In genomic region chr11:100957244-100957643, GRCm38 (mm10) we compare ENCODE assay signal across 9 mouse cellular contexts. TPM values are rescaled to one million over a fixed set of nuclear protein-coding genes. Genes with fewer than 3 reads are reported as not detected.
DNase-seq lines count a peak whose midpoint lies in the region; ATAC-seq and TF ChIP-seq lines count a peak whose summit lies in the region.
"Had no signal": no experiment of that assay in that cellular context is flagged by ENCODE, and none has a peak within 500 bp of the region (broad histone marks: within the 10 kb centered on the region; RNA-seq: fewer than 3 reads in every experiment).

No protein-coding gene starts in this region.

- no peaks in the 10 kb centered on the region for H3K9me3 ChIP-seq in MEL (replicated peaks; ENCODE audit: insufficient read depth, low read length)
- H3K9me3 ChIP-seq in liver, embryonic 11.5 days (ENCODE audit: control insufficient read depth, low read length): no peaks in the 10 kb centered on the region

- WGBS in liver, embryonic 11.5 days: 9% methylated on average over 5 of the region's 5 CpGs

- peak; percentile 83 for DNase-seq in 3T3-L1 (ENCODE audit: low read depth, low spot score)
- peak; percentile 81 for DNase-seq in MEL (ENCODE audit: low read depth, low spot score)
- DNase-seq in cerebellum, adult 9-11 months: peak; percentile 80
- DNase-seq in frontal cortex, postnatal 25 days (ENCODE audit: low spot score in 2 of 2): peak; percentile 94 to 97
- DNase-seq in kidney, postnatal 10 days: peak; percentile 96
- DNase-seq in liver, embryonic 11.5 days (ENCODE audit: low spot score): peak; percentile 88
- peak; percentile 86 for DNase-seq in ovary, postnatal 36 days (ENCODE audit: low spot score)
- DNase-seq in thymus, postnatal 14 days: peak; percentile 81

- peak; percentile 91 to 100 (median 98) for TF ChIP-seq CTCF in MEL (IDR thresholded peaks at IDR 0.05 in 2 of 3, conservative IDR thresholded peaks at IDR 0.05 in 1 of 3; ENCODE audit: control insufficient read depth in 1 of 3, insufficient read depth in 1 of 3, low read depth in 2 of 3, low read length in 3 of 3, poor library complexity in 1 of 3, severe bottlenecking in 1 of 3)

- peaks cover 0 to 11% of the 10 kb centered on the region in 2 experiments; a peak in 2 of 4 replicates for H3K36me3 ChIP-seq in MEL (ENCODE audit: control insufficient read depth in 1 of 2, insufficient read depth in 2 of 2, low read length in 2 of 2)
- H3K36me3 ChIP-seq in liver, embryonic 11.5 days (ENCODE audit: control insufficient read depth, insufficient read depth, low read length): no peaks in the 10 kb centered on the region

- TF ChIP-seq EP300 in MEL (IDR thresholded peaks at IDR 0.05; ENCODE audit: low read depth in 1 of 2, low read length in 2 of 2): no peak

- peak; percentile 94 for TF ChIP-seq RAD21 in MEL (IDR thresholded peaks at IDR 0.05; ENCODE audit: low read depth, low read length)

- H3K9ac ChIP-seq in MEL (ENCODE audit: control insufficient read depth, low read depth, low read length, poor library complexity, severe bottlenecking): peak overlapping the region; percentile 12; the same call in 1 of the 2 replicates
- no peak overlapping the region for H3K9ac ChIP-seq in liver, embryonic 11.5 days (ENCODE audit: low read depth, low read length)

- no peak for ATAC-seq in liver, embryonic 11.5 days (replicated peaks; ENCODE audit: low FRiP score)

- H3K79me2 ChIP-seq in MEL (ENCODE audit: control insufficient read depth, insufficient read depth, low read length, poor library complexity): no peaks in the 10 kb centered on the region

- H3K4me3 ChIP-seq in MEL (ENCODE audit: control insufficient read depth in 1 of 2, insufficient read depth in 1 of 2, low read depth in 2 of 2, low read length in 2 of 2): no peak overlapping the region
- no peak overlapping the region for H3K4me3 ChIP-seq in liver, embryonic 11.5 days (ENCODE audit: low read depth, low read length)
- H3K4me3 ChIP-seq: erythroblast, embryonic 14.5 days had no signal

- H3K27me3 ChIP-seq in MEL (ENCODE audit: control insufficient read depth in 1 of 2, insufficient read depth in 2 of 2, low read length in 2 of 2): no peaks in the 10 kb centered on the region
- peaks cover 17% of the 10 kb centered on the region for H3K27me3 ChIP-seq in liver, embryonic 11.5 days (replicated peaks; ENCODE audit: control insufficient read depth, insufficient read depth, low read length)

- no peak; a peak in 1 of 4 replicates for TF ChIP-seq POLR2A in MEL (IDR thresholded peaks at IDR 0.05; ENCODE audit: control insufficient read depth in 1 of 2, insufficient read depth in 1 of 2, low read depth in 1 of 2, low read length in 2 of 2, poor library complexity in 1 of 2)

- no peak overlapping the region for H3K27ac ChIP-seq in MEL (ENCODE audit: control insufficient read depth, low read depth, low read length)
- H3K27ac ChIP-seq in liver, embryonic 11.5 days (ENCODE audit: low read depth, low read length): no peak overlapping the region

- H3K4me1 ChIP-seq in MEL (ENCODE audit: control insufficient read depth in 1 of 2, insufficient read depth in 2 of 2, low read length in 2 of 2): peaks cover 6 to 15% of the 10 kb centered on the region in 2 experiments
- H3K4me1 ChIP-seq in liver, embryonic 11.5 days (replicated peaks; ENCODE audit: control insufficient read depth, insufficient read depth, low read length): peaks cover 23% of the 10 kb centered on the region

- H3K4me2 ChIP-seq in liver, embryonic 11.5 days: no peak overlapping the region

TF ChIP-seq in MEL, 35 proteins besides CTCF, POLR2A, EP300 and RAD21:
- TF ChIP-seq MAZ (IDR thresholded peaks at IDR 0.05; ENCODE audit: low read depth, low read length): no peak; the same call in 1 of the 2 replicates
- no peak for TF ChIP-seq HCFC1 (IDR thresholded peaks at IDR 0.05; ENCODE audit: low read depth, low read length)
- peak; percentile 44; the same call in 1 of the 2 replicates for TF ChIP-seq ZNF384 (IDR thresholded peaks at IDR 0.05; ENCODE audit: low read depth, low read length)
- TF ChIP-seq POLR2AphosphoS2 (IDR thresholded peaks at IDR 0.05; ENCODE audit: low read length): no peak
- TF ChIP-seq TAL1 (IDR thresholded peaks at IDR 0.05; ENCODE audit: low read length): no peak
- TF ChIP-seq CHD2 (IDR thresholded peaks at IDR 0.05; ENCODE audit: low read length): no peak
- TF ChIP-seq ETS1 (IDR thresholded peaks at IDR 0.05; ENCODE audit: low read depth, low read length): no peak
- TF ChIP-seq RCOR1 (IDR thresholded peaks at IDR 0.05; ENCODE audit: low read depth, low read length): peak; percentile 28; the same call in 1 of the 2 replicates
- TF ChIP-seq TBP (IDR thresholded peaks at IDR 0.05; ENCODE audit: low read depth, low read length): no peak
- TF ChIP-seq ZC3H11A (IDR thresholded peaks at IDR 0.05; ENCODE audit: low read depth, low read length): peak; percentile 96
- no peak for TF ChIP-seq ZKSCAN1 (IDR thresholded peaks at IDR 0.05; ENCODE audit: low read depth, low read length)
- peak; percentile 53 for TF ChIP-seq ELF1 (IDR thresholded peaks at IDR 0.05; ENCODE audit: low read depth, low read length)
- no peak for TF ChIP-seq MXI1 (IDR thresholded peaks at IDR 0.05; ENCODE audit: low read depth, low read length)
- no peak for TF ChIP-seq GATA1 (IDR thresholded peaks at IDR 0.05; ENCODE audit: low read depth, low read length)
- no peak for TF ChIP-seq CHD1 (IDR thresholded peaks at IDR 0.05; ENCODE audit: low read depth, low read length)
- no peak for TF ChIP-seq UBTF (IDR thresholded peaks at IDR 0.05; ENCODE audit: borderline replicate concordance, insufficient read depth, low read depth, low read length)
- TF ChIP-seq SMC3 (IDR thresholded peaks at IDR 0.05; ENCODE audit: low read depth, low read length): peak; percentile 99
- no peak for TF ChIP-seq USF1 (IDR thresholded peaks at IDR 0.05; ENCODE audit: low read depth, low read length)
- no peak for TF ChIP-seq MAX (IDR thresholded peaks at IDR 0.05; ENCODE audit: low read length)
- no peak for TF ChIP-seq NELFE (IDR thresholded peaks at IDR 0.05; ENCODE audit: low read depth, low read length)
- TF ChIP-seq KAT2A (conservative IDR thresholded peaks at IDR 0.05; ENCODE audit: low read depth, low read length): no peak
- TF ChIP-seq MAFK (IDR thresholded peaks at IDR 0.05; ENCODE audit: borderline replicate concordance, low read depth, low read length): no peak
- peak; percentile 57; the same call in 1 of the 2 replicates for TF ChIP-seq SIN3A (IDR thresholded peaks at IDR 0.05; ENCODE audit: low read length)
- no peak for TF ChIP-seq JUND (IDR thresholded peaks at IDR 0.05; ENCODE audit: low read depth, low read length)
- 0 out of 2 replicates have a peak, but pooled peaks have one; percentile 1 for TF ChIP-seq BHLHE40 (IDR thresholded peaks at IDR 0.05; ENCODE audit: borderline replicate concordance, low read depth, low read length)

RNA-seq across cellular contexts. Expression of gene Cavin1, which starts 13.4 kb away (rescaled TPM):
- total RNA-seq in MEL (2012; rRNA removed): 2.9 and 3.4 TPM in 2 replicates
- polyA plus RNA-seq in MEL (2012; ENCODE audit: insufficient read depth in 1 of 2, insufficient read length in 2 of 2, low read depth in 1 of 2, low replicate concordance in 2 of 2, missing spikeins in 1 of 2): 1 to 10 TPM in 1 of 2 experiments, not detected in 1; 9.0 TPM
- 22.6 and 23.3 TPM in 2 replicates for polyA plus RNA-seq in liver, embryonic 11.5 days (2014; fragmentation: Nextera tagmentation; extraction: Ambion mirVana)

RNA-seq across cellular contexts. Expression of gene Stat3, which starts 17.9 kb away (rescaled TPM):
- total RNA-seq in MEL (2012; rRNA removed): 25.7 and 31.1 TPM in 2 replicates
- polyA plus RNA-seq in MEL (2012; ENCODE audit: insufficient read depth in 1 of 2, insufficient read length in 2 of 2, low read depth in 1 of 2, low replicate concordance in 2 of 2, missing spikeins in 1 of 2): 100 to 1,000 TPM in 1 of 2 experiments, 10 to 100 TPM in 1; 64.7 to 249 TPM
- 52.9 and 57.3 TPM in 2 replicates for polyA plus RNA-seq in liver, embryonic 11.5 days (2014; fragmentation: Nextera tagmentation; extraction: Ambion mirVana)

RNA-seq across cellular contexts. Expression of gene Atp6v0a1, which starts 52.0 kb away (rescaled TPM):
- total RNA-seq in MEL (2012; rRNA removed): 12.8 and 20.8 TPM in 2 replicates
- polyA plus RNA-seq in MEL (2012; ENCODE audit: insufficient read depth in 1 of 2, insufficient read length in 2 of 2, low read depth in 1 of 2, low replicate concordance in 2 of 2, missing spikeins in 1 of 2): 10 to 100 TPM in 1 of 2 experiments, not detected in 1; 23.2 TPM
- 55.4 and 60.0 TPM in 2 replicates for polyA plus RNA-seq in liver, embryonic 11.5 days (2014; fragmentation: Nextera tagmentation; extraction: Ambion mirVana)
